Mouse (Mus musculus) adrenal gland, adult 18-20 months (tissue): Measurements from ENCODE around the gene Ptpn14. TPM values are rescaled to one million over a fixed set of nuclear protein-coding genes. Genes with fewer than 3 reads are reported as not detected.

Experiments
- DNase-seq, 2 experiments: peaks; one replicate each; pipeline ENCODE4 v3.0.0; 2021 to 2022; ENCODE audit warnings: low spot score in 2 of 2
- total RNA-seq, 2 experiments: library from RNA; stranded (reverse); gene quantifications; 1 replicate in 1 of 2; 2 replicates in 1 of 2; pipeline ENCODE4 v1.2.3; 2021

Gene Ptpn14
- total RNA-seq, 2 experiments from 2014 or later = 13.5 to 19.8 TPM

DNA sequence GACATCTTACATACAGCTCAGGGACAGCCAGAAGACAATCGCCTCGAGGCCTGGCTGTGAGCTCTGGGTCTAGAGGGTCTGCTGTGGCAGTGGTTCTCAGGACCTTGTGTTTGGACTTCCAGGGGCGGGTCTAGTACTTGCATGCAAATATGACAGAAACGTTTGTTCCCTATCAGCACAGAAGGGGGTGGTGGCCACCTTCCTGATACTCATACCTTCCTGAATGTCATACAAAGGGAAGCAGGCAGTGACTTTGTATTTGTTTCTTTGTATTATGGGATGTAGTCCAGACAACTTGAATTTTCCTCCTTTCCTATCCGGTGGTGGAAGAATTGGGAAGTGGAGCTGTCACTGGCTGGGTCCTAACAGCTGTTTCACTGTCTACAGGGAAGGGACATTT, 36.2 kb downstream of the Ptpn14 start:
- no peak for DNase-seq

DNA sequence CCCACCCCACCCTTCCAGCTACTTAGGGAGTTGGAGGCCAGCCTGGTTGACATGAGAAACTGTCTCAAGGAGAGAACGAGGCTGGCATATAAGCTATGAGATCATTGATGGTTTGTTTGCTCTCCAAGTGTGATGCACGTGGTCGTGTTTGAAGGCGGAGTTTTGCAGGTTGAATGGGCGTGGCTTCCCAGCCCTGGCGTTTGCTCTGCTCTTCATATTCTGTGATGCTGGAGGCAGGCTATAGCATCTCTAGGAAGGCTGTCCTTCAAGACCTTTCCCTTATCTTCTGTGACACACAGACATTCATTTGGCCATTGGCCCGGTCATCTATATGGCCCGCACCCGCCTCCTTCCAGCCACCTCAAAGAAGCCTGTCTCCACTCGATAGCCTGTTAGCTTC, 39.1 kb downstream of the Ptpn14 start:
- no peak for DNase-seq

DNA sequence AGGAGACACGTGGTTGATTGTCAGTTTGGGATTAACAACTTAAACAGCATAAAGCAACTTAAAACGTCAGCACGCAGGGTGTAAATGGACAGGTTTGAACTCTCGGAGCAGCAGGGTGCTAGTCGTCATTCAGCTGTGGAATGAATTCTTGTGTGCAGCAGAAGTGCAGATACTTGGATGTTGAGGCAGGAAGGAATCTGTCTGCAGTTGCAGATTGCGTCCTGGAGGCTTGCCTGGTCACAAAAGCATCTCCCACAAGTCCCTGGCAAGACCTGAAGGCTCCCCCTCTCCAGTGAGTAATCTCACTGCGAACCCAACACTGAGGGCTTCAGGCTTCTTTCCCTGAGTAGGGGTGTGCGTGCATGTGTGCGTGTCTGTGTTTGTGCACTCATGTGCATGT, 39.8 kb downstream of the Ptpn14 start:
- no peak for DNase-seq

DNA sequence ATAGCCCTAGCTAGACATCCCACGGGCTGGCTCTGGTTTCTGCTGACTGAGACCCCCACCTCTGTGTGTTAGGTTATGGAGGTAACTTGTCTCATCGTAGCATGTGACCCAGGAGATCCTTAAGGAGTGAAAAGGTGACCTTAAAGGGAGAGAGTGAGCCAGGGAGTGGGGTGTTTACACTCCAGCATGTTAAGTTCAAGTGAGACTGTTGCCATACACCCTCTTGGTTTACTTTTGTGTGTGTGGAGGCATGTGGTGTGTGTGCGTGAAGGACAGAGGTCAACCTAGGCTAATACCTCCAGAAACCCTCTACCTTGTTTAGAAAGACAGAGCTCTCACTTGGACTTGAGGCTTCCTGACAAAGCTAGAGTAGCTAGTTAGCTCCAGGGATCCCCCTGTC, 42.4 kb downstream of the Ptpn14 start:
- DNase-seq = no peak

DNA sequence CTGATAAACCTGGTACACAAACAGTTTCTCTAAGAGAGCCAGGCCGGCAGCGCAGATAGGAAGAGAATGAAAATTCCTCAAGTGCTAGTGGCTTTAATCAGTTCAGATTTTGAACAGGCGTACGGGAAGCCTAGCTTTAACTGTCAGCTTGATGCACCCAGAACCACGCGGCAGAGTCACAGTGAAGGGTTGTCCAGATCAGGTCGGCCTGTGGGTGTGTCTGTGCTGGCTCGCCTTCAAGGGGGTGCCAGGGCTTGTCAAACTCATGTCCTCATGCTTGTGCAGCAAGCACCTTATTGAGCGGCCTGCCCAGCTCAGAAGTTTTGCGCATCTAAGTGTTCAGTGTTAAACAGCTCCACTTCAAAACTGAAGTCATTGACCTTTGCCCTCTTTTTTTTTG, 44.6 kb downstream of the Ptpn14 start:
- DNase-seq = no peak

DNA sequence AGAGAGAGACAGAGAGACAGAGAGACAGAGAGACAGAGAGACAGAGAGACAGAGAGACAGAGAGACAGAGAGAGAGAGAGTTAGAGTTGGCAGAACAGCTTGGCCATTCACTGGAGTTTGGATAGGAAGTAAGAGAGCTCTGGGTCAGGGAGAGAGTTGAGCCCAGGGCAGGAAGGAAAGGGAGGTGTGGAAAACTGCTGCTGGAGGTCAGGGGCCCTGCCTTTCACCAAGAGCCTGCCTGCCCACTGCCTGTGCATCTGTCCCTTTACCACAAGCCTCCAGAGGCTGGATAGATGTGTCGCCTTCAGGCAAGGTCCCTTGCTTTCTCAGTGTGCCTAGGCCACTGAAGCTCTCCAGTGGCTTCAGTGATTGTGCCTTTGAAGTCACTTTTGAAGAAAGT, 46.7 kb downstream of the Ptpn14 start:
- DNase-seq = no peak

DNA sequence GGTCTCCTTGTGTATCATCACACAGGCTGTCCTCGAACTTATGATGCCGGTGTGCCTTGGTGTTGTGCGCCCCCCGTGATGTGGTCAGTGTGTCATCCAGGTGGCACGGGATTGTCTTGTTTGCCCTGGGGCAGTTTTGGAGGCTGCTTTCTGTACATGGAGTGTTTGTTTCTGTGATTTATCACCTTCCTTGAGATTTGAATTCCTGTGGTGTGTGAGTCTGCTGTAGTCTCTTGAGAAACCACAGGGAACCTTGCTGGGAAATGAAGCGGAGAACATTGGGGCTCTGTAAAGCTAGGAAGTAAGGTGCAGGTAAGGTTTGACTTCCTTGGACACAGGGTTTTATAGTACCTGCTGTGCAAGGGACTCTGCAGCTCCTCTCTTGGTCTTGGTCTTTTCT, 49.1 kb downstream of the Ptpn14 start:
- DNase-seq = no peak

DNA sequence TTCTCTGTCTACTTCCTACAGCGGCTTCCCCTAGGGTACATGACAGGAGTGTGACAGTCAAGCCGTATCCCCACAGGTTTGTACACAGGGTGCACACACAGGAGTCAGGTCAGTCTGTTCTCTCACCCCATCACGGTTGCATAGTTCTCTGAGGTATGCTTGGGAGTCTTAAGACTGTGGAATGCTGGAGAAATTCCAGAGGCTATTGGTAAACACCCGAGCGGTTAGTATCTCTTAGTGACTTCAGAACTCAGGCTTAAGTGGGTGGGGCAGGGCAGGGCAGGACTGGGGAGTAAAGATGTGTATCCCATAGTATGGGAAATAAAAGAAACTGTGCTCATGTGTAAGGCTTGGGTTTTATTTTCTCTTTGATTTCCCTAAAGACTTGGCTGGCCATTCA, 50.3 kb downstream of the Ptpn14 start:
- DNase-seq = no peak

DNA sequence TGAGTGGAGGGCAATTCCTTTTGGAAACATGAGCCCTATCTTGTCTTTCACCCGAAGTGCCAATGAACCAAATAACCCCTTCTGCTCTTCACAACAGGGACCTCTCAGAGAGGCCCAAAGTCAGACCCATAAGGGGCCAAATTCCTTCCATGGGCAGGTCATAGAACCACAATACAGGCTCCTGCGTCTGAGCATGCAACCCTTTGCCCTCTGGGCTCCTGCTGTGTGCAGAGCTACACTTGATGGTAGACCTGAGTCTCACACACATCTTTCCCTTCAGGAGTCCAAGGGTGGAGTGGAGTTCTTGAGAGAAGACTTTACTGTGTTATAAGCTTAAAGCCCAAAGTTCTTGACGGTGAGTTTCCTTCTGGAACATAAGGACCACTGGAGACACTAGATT, 51.2 kb downstream of the Ptpn14 start:
- no peak for DNase-seq

DNA sequence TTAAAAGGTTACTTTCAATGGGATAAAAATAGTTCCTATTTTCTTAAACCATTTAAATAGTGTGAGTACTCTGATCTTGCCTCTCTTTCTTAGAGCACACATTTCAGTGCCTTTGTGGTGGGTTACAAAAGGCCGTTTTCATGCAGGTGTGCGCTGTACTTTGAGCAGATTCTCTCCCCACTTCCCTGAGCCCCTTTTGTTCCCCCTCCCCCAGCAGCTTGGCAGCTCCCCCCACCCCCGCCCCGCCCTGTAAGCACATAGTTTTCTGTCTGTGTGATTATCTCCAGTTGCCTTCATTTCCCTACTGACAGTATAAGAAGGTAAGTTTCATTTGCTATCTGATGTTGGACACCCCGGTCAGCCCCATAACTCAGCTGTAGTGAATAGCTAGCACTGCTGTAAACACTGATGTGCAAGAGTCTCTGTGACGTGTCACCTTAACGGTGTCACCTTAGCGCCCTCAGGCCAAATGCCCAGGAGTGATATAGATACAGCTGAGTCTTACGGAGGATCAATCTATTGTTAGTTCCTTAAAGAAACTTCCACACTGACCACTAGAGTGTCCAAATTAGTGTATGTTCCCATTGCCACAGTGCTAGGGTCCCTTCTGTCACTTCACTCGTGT, 53.8 kb downstream of the Ptpn14 start:
- no peak for DNase-seq

DNA sequence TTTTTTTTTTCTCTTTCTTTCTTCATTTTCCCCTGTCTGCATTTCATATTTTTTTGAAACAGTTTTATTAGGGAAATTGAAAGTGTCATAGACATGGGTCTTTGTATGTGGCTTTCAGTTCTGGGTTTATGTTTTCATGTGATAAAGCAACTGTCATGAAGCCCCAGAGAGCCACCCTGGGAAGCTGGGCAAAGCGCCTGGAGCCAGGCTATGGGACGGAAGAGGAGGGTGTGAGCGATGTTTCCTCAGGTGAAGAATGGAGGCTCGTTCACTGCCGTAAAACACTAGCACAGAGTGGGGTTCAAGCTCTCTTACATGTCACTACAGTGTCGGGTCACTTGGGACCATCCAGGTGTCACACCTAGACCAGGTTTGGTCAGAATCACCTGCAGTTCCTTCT, 54.6 kb downstream of the Ptpn14 start:
- DNase-seq = no peak

DNA sequence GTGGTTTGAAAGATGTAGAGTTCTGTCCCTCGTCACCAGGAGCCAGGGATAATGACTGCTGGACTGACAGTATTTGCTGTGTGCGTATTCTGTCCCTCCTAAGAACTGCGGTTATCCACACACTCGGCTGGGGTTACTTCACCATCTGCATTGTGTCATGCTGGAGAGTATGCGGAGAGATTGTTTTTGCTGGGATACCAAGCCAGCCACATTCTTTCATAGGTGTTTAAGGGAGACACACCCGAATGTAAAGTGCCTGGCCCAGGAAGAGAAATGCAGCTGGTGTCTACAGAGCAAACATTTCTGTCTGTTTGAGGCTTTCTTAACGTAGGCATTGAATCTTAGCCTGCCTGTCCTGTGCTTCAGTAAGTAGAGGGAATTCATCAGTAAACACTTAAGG, 56.4 kb downstream of the Ptpn14 start:
- DNase-seq = no peak

DNA sequence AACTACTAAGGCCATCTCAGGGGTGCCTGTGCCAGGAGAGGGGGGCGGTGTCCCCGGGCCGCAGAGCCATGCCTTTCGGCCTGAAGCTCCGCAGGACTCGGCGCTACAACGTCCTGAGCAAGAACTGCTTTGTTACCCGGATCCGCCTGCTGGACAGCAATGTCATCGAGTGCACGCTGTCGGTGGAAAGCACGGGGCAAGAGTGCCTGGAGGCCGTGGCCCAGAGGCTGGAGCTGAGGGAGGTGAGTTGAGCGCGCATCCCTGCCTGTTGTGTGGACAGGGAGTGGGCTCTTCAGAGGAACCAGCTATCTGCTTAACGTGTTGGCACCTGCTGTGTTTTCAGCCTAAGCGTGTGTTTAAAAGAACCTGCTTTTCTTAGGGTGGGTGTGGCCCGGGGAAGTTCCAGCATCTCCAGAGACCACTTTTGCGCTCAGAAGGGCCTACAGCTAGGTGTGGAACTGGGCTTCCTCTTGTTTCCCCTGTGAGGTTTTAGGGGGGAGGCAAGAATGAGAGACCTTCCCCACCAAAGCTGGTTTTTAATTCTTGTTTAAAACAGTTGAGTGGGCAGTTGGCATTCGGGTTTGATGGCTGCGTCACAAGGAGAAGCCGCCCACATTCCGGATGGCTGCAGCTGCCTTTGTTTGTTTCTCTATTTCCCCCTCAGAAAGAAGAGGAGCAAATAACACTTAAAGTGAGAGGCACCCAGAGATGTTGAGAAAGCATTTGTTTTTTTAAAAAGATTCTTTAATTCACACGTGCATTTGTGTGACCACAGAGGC, 58.8 kb downstream of the Ptpn14 start:
- DNase-seq = no peak

DNA sequence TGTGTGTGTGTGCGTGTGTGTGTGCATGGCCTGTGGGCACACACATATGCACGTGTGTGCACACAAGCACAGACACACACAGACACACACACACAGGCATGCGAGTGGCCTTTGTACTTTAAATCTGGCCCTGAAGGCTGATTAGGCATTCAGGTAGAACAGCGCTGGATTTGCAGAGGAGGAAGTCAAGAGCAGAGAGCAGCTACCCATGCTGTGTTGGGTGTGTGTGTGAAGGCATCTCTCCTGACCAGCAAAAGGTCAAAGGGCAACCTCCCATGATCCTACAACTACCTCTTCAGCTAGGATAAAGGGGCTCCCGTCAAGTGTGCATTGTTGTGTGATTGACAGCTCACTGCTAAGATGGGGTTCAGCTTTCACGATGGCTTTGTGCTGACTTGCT, 61.5 kb downstream of the Ptpn14 start:
- DNase-seq = no peak

DNA sequence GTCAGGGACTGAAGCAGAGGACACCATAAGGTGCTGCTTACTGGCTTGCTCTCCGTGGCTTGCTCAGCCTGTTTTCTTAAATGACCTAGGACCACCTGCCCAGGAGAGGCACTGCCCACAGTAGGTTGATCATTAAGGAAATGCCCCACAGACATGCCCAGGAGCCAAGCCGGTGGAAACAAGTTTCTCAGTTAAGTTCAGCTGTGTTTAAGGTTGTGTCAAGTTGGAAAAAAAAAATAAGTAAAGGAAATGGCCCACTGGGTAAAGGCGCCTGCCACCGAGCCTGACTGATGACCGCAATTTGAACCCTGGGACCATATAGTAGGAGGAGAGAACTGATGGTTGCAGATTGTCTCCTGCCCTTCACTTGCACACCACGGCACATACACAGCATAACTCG, 62.6 kb downstream of the Ptpn14 start:
- DNase-seq = no peak

DNA sequence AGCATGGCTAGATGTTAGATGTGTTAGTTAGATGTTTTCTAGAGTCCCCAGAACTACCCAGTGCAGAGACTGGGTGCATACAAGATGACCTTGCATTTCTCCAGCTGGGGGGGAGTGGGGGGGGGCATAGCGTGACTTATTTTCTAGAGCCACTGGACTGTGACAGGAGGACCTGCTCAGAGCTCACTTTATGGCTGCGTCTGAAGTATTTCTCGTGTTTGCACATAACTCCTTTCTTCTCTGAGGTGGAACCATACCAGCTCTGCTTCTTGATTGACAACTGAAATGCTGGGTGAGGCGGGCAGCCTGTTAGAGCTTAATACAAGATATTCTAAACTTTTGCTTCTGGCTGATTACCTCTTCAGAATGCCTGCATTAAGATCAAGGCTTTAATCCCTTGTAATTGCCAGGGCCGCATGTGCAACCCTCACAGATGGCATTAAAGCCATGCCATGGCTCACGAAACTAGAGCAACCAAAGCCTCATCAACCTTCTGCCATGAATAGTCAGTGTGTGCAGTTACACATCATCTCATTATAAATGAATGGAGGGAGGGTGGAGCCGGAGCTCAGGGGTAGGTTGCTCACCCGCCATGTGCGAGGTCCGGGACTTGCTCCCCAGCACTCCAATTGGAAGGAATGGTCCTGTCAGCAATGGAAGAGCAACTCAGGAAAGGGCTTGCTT, 63.6 kb downstream of the Ptpn14 start:
- no peak for DNase-seq

DNA sequence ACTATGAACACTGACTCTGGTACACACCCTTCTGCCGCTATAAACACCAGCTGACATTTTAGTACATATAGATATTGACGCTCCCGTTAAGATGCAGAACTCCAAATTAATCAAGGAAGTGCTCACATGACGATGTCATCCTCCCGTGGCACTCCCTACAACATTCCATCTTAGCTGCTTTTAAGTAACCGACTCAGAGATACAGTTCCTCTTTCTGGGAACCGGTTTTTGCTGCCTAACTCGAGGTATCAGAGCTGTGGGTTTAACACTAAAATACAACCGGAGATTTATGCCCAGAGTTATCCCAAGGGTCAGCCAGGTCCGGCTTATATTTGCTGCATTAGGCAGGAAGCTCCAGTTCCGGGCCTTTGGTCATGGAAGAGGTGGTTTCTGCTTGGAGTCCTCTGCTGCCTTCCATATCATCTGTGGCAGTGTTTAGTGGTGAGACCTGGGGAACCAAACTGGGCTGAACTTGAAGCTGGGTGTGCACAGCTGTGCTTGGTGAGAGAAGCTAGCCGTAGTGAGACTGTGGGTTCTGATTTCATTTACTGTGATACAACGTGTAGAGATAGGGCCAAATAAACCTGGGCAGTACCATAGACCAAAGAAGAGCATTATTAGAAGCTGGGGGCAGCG, 64.6 kb downstream of the Ptpn14 start:
- no peak for DNase-seq

DNA sequence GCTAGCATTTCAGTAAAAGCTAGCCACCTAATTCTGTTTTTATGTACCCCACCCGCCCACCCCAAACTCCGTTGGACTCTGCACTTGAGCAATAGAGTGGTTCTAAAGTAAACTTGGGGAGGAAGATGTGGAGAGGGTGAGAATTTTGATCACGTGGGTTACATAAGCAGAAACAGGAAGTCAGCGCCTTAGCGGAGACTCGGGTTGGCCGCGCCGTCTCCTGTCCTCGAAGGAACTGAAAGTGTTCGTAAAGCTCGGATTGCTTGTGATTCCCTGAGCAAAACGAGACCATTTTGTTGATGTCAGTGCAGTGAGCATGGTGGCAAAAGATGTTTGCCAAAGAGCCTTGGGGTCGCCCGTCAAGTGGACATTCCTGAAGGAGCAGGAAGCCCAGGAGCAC, 70.9 kb downstream of the Ptpn14 start:
- no peak for DNase-seq

DNA sequence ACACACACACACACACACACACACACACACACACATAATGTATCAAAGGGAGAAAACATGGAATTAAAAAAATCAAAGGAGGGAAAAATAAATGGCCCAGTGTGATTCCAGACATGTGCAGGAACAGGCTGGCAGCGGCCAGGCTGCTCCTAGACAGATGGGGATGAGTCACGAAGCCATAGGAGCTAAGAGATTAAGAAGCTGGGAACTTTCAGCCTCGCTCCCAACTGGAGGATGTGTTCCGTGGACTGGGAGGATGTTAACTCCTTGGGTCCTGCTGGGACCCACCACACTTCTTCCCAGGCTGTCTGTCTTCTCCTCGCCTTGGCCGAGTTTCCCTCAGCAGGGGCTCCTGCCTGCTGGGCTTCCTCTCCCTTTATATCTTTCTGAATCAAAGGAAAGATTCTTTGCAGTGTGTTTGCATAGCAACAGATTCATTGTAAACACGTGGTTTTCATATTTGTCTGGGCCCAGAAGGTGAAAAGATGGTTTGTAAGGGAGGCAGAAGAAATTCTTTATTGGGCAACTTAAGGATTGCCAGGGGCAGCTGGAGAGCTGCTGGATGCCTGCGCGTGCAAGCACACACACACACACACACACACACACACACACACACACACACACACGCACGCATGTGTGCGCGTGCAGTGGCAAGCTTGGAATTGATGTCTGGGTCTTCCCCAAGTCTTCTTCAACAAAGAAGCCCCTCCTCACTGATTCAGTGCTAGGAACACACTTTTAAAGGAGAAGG, 72.3 kb downstream of the Ptpn14 start:
- no peak for DNase-seq

DNA sequence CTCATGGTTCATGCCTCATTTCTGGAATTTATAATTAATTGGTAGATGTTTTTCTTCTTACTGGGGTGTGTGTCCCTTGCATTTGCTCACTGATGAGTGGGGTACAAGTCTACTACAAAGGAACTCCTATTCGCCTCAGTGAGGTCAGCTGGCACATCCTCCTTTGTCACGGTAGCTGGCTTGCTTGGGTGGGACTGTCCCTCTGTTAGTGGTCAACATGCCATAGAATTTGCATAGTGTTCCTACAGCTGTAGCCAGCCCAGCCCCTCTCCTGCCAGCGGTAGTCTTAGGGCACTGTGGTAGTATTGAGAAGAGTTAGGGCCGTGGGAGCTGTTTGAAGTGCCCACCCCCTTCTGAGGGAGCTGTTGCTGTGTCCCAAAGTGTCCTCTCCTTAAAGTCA, 73.2 kb downstream of the Ptpn14 start:
- DNase-seq = no peak

DNA sequence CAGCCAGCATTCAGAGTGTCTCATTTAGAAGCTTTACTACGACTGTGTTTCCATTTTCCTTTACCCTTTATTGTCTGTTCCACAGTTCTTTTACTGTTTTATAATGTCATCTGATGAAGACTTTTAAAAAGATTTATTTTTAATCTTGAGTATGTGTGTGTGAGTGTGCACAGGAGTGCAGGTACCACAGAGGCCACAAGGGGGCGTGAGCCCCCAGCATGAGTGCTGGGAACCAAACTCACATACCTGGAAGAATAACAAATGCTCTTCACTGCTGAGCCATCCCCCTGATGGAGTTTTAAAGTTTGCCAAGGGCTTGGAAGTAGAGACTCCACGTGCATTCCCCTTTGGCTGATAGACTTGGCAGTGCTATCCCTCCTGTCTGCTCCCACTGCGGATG, 74.5 kb downstream of the Ptpn14 start:
- no peak for DNase-seq
